ENCODE assay signal across 26 mouse cellular contexts in the genomic region with DNA sequence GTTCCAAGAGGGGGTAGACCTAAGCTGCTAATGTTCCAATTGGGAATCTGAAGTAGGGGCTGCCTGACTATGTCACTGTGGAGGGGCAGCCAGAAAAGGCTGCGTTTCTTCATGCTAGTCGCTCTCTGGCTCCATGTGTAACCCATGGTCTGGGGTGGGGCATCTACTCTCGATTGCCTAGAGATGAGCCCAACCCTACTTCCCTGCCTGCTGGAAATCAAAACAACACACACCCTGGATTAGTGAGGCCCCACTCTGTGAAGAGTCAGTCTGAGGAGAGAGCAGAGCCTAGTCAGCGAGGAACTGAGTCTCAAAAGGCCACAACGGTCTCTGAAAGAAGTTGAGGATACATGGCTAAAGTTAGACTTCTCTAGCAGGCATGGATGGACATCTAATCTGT.
"Had no signal": no experiment of that assay in that cellular context is flagged by ENCODE, and none has a peak within 500 bp of the region (broad histone marks: within the 10 kb centered on the region; RNA-seq: fewer than 3 reads in every experiment).

No protein-coding gene starts in this region.

- H3K9ac ChIP-seq: heart, embryonic 12.5 days; heart, embryonic 15.5 days; hindbrain, embryonic 12.5 days; hindbrain, embryonic 14.5 days; kidney, embryonic 15.5 days had no signal

- H3K27me3 ChIP-seq: heart, embryonic 12.5 days; heart, embryonic 15.5 days; kidney, embryonic 15.5 days had no signal

- H3K4me1 ChIP-seq: hindbrain, embryonic 10.5 days; hindbrain, embryonic 12.5 days; limb, embryonic 12.5 days had no signal

- DNase-seq: gastrocnemius, adult 2 months; gastrocnemius, postnatal 10 days; gastrocnemius, postnatal 25 days; heart, adult 18-20 months; heart, postnatal 4 days; kidney, adult 11 months; kidney, adult 2 months; kidney, adult 9 months; kidney, postnatal 14 days; kidney, postnatal 36 days; layer of hippocampus, adult 9-11 months; layer of hippocampus, postnatal 36 days; left cerebral cortex, postnatal 4 days; liver had no signal

- H3K9me3 ChIP-seq: heart, embryonic 10.5 days; heart, embryonic 12.5 days; heart, embryonic 15.5 days; hindbrain, embryonic 10.5 days; hindbrain, embryonic 12.5 days; kidney, embryonic 15.5 days; limb, embryonic 12.5 days had no signal

- H3K27ac ChIP-seq: gastrocnemius, adult 2 months; heart, embryonic 15.5 days; hindbrain, embryonic 10.5 days; hindbrain, embryonic 12.5 days; hindbrain, embryonic 14.5 days; kidney, embryonic 15.5 days; kidney, postnatal 0 days; limb, embryonic 12.5 days had no signal

- H3K4me2 ChIP-seq: heart, embryonic 12.5 days; heart, embryonic 15.5 days; hindbrain, embryonic 12.5 days; hindbrain, embryonic 14.5 days; kidney, embryonic 15.5 days; limb, embryonic 12.5 days; liver, embryonic 11.5 days had no signal

- H3K4me3 ChIP-seq: gastrocnemius, adult 2 months; heart, embryonic 10.5 days; heart, embryonic 12.5 days; heart, embryonic 15.5 days; hindbrain, embryonic 10.5 days; hindbrain, embryonic 12.5 days; kidney, embryonic 15.5 days; limb, embryonic 12.5 days had no signal

- ATAC-seq: hindbrain, embryonic 16.5 days; inflammation-experienced regulatory T-cells, adult 6 months had no signal

- H3K36me3 ChIP-seq: heart, embryonic 10.5 days; heart, embryonic 12.5 days; heart, embryonic 15.5 days; hindbrain, embryonic 10.5 days; hindbrain, embryonic 12.5 days; kidney, embryonic 15.5 days; limb, embryonic 12.5 days had no signal
